Mouse (Mus musculus) midbrain, postnatal 0 days (tissue): ENCODE results near the gene Ctdspl. TPM values are rescaled to one million over a fixed set of nuclear protein-coding genes. Genes with fewer than 3 reads are reported as not detected.

ENCODE experiments used
- ATAC-seq: fragments of 200-750 bp; cut with Nextera tagmentation; 2 replicates; pipeline ENCODE4 v1.8.0; 2017; ENCODE audit warnings: moderate number of reproducible peaks, mild to moderate bottlenecking, moderate TSS enrichment, moderate library complexity; ENCODE audit not compliant: low FRiP score
- DNase-seq: peaks from one replicate; pipeline ENCODE4 v3.0.0-alpha.2; 2015; ENCODE audit warnings: low spot score
- H3K27ac ChIP-seq: fragments of 300-500 bp; sonication (generic); 2 replicates; pipeline ENCODE4 v1.5.1; 2014; ENCODE audit warnings: low read depth, mild to moderate bottlenecking, low read length, mixed read lengths
- H3K27me3 ChIP-seq: fragments of 300-500 bp; sonication (generic); 2 replicates; pipeline ENCODE4 v1.6.1; 2014; ENCODE audit warnings: low read length, control low read depth, mixed read lengths; ENCODE audit not compliant: insufficient read depth
- H3K36me3 ChIP-seq: fragments of 300-500 bp; sonication (generic); 2 replicates; pipeline ENCODE4 v1.6.1; 2014; ENCODE audit warnings: low read length, control low read depth, mixed read lengths; ENCODE audit not compliant: insufficient read depth
- H3K4me1 ChIP-seq: fragments of 300-500 bp; sonication (generic); 2 replicates; pipeline ENCODE4 v1.6.1; 2014; ENCODE audit warnings: mild to moderate bottlenecking, control low read depth, antibody characterized with exemption, low read length, mixed read lengths; ENCODE audit not compliant: insufficient read depth
- H3K4me2 ChIP-seq: fragments of 300-500 bp; sonication (generic); 2 replicates; pipeline ENCODE4 v1.6.1; 2014; ENCODE audit warnings: low read depth, mild to moderate bottlenecking, low read length, mixed read lengths; ENCODE audit not compliant: poor library complexity, severe bottlenecking
- H3K4me3 ChIP-seq: fragments of 300-500 bp; sonication (generic); 2 replicates; pipeline ENCODE4 v1.5.1; 2014; ENCODE audit warnings: low read depth, mild to moderate bottlenecking, low read length, moderate library complexity
- H3K9ac ChIP-seq: fragments of 300-500 bp; sonication (generic); replicated peaks from 2 replicates; pipeline ENCODE4 v1.6.1; 2014; ENCODE audit warnings: mild to moderate bottlenecking, low read length, moderate library complexity, mixed read lengths; ENCODE audit not compliant: poor library complexity, severe bottlenecking
- H3K9me3 ChIP-seq: fragments of 300-500 bp; sonication (generic); 2 replicates; pipeline ENCODE4 v1.6.1; 2016; ENCODE audit warnings: low read length, control low read depth
- CTCF ChIP-seq: IDR thresholded peaks from 2 replicates; pipeline ENCODE4 v1.5.1; 2016; ENCODE audit warnings: antibody characterized with exemption, mild to moderate bottlenecking
- WGBS: fragments of 180-500 bp; shearing (Covaris S2); extraction: QIAGEN DNeasy Blood & Tissue Kit; methylation state at CpG from one replicate; pipeline ENCODE4 v1.1.7; 2014; 5-methylcytosine and 5-hydroxymethylcytosine counted together
- polyA plus RNA-seq: library from polyadenylated mRNA; unstranded; fragments of >200 nt; fragmentation: Nextera tagmentation; extraction: Ambion mirVana; gene quantifications from 2 replicates; pipeline ENCODE4 v1.2.1, GENCODE M21; 2015
- total RNA-seq: library from RNA; depleted of rRNA; stranded (reverse); fragments of >200 nt; gene quantifications from 2 replicates; pipeline ENCODE4 v1.2.3, GENCODE M21; 2014

The Ctdspl gene
- total and polyA plus RNA-seq, 2 experiments from 2014 or later = 7.1 to 11.9 TPM

GRCm38 (mm10) chr9:119087309-119087708 lies 161.1 kb downstream of the Ctdspl start:
- ATAC-seq (no peak), DNase-seq (no peak)
- Histone ChIP-seq H3K4me2 (no peak overlapping the region), H3K4me3 (no peak overlapping the region), H3K36me3 (peaks cover 4% of the 10 kb centered on the region; the same call in 1 of the 2 replicates), H3K9ac (no peak overlapping the region), H3K27ac (no peak overlapping the region), H3K4me1 (peaks cover 13% of the 10 kb centered on the region; the same call in 1 of the 2 replicates), H3K9me3 (no peaks in the 10 kb centered on the region), H3K27me3 (peaks cover 4% of the 10 kb centered on the region; the same call in 1 of the 2 replicates)
- 87% methylated on average over 5 of the region's 5 CpGs for WGBS
- no peak for TF ChIP-seq CTCF

GRCm38 (mm10) chr9:119088148-119088801 lies 162.0 kb downstream of the Ctdspl start:
- 3% methylated on average over 24 of the region's 24 CpGs for WGBS
- ATAC-seq (no peak; the same call in 1 of the 2 replicates), DNase-seq (peak; percentile 47)
- Histone ChIP-seq H3K27me3 (peaks cover 4% of the 10 kb centered on the region; the same call in 1 of the 2 replicates), H3K4me3 (peak overlapping the region; percentile 22; the same call in 1 of the 2 replicates), H3K4me2 (peak overlapping the region; percentile 47), H3K9ac (0 out of 2 replicates have a peak overlapping the region, but pooled peaks have one; percentile 8), H3K36me3 (no peaks in the 10 kb centered on the region), H3K27ac (no peak overlapping the region), H3K9me3 (no peaks in the 10 kb centered on the region), H3K4me1 (peaks cover 13% of the 10 kb centered on the region; the same call in 1 of the 2 replicates)
- TF ChIP-seq CTCF = no peak

- 69% methylated on average over 7 of the region's 7 CpGs for WGBS
- H3K9me3 ChIP-seq = no peaks in the 10 kb centered on the region
- H3K27me3 ChIP-seq = peaks cover 4% of the 10 kb centered on the region; the same call in 1 of the 2 replicates
- H3K4me3 ChIP-seq = no peak overlapping the region
- ATAC-seq (no peak), DNase-seq (peak; percentile 25)
- H3K36me3 ChIP-seq = no peaks in the 10 kb centered on the region
- peaks cover 13% of the 10 kb centered on the region; the same call in 1 of the 2 replicates for H3K4me1 ChIP-seq
- H3K4me2 ChIP-seq = no peak overlapping the region
- no peak overlapping the region for H3K27ac ChIP-seq
- no peak overlapping the region for H3K9ac ChIP-seq
- no peak for TF ChIP-seq CTCF
Measured at GRCm38 (mm10) chr9:119089437-119089836, 163.2 kb downstream of the Ctdspl start.

GRCm38 (mm10) chr9:119090462-119090861 lies 164.2 kb downstream of the Ctdspl start:
- Histone ChIP-seq H3K4me2 (no peak overlapping the region), H3K4me3 (no peak overlapping the region), H3K9me3 (no peaks in the 10 kb centered on the region), H3K4me1 (peaks cover 13% of the 10 kb centered on the region; the same call in 1 of the 2 replicates), H3K36me3 (no peaks in the 10 kb centered on the region), H3K9ac (no peak overlapping the region), H3K27ac (no peak overlapping the region), H3K27me3 (peaks cover 4% of the 10 kb centered on the region; the same call in 1 of the 2 replicates)
- DNase-seq (no peak), ATAC-seq (no peak)
- 93% methylated on average over 5 of the region's 5 CpGs for WGBS
- TF ChIP-seq CTCF = no peak

GRCm38 (mm10) chr9:119091581-119092310 lies 165.5 kb downstream of the Ctdspl start:
- H3K9ac ChIP-seq = no peak overlapping the region
- no peaks in the 10 kb centered on the region for H3K36me3 ChIP-seq
- no peak for TF ChIP-seq CTCF
- H3K9me3 ChIP-seq = no peaks in the 10 kb centered on the region
- H3K4me3 ChIP-seq = peak overlapping the region; percentile 53
- peak overlapping the region; percentile 67 for H3K4me2 ChIP-seq
- DNase-seq (no peak), ATAC-seq (no peak)
- H3K27me3 ChIP-seq = peaks cover 4% of the 10 kb centered on the region; the same call in 1 of the 2 replicates
- H3K27ac ChIP-seq = no peak overlapping the region
- WGBS = 64% methylated on average over 12 of the region's 12 CpGs
- peaks cover 13% of the 10 kb centered on the region; the same call in 1 of the 2 replicates for H3K4me1 ChIP-seq
